26 mouse cellular contexts compared by ENCODE assay signal in the genomic region with DNA sequence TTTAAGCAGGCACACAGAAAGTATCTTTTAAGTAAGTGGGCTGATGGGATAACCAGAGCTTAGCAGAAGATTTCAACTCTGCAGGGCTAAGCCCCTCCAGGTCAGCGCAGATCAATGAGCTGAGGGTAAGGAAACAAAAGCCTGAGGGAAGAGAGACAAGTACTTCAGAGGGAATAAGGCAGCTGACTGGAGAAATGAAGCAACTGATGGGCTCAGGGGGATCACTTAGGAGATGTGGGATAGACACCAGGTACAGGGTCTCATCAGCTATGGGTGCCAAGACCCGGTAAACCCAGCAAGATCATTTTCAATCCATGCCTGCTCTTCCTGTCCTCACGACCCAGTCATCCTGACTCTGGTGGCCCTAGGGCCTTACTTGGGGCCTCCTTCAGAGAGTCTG.
DNase-seq lines count a peak whose midpoint lies in the region; ATAC-seq and TF ChIP-seq lines count a peak whose summit lies in the region.
"Had no signal": no experiment of that assay in that cellular context is flagged by ENCODE, and none has a peak within 500 bp of the region (broad histone marks: within the 10 kb centered on the region; RNA-seq: fewer than 3 reads in every experiment).

No protein-coding gene starts in this region.

- no peaks in the 10 kb centered on the region for H3K27me3 ChIP-seq in forebrain, embryonic 13.5 days
- no peaks in the 10 kb centered on the region for H3K27me3 ChIP-seq in forebrain, embryonic 14.5 days (replicated peaks; ENCODE audit: control insufficient read depth, insufficient read depth, low read length)
- H3K27me3 ChIP-seq in midbrain, embryonic 11.5 days (ENCODE audit: control insufficient read depth, insufficient read depth, low read length) = no peaks in the 10 kb centered on the region
- no peaks in the 10 kb centered on the region for H3K27me3 ChIP-seq in midbrain, embryonic 15.5 days (replicated peaks)
- H3K27me3 ChIP-seq: embryonic facial prominence, embryonic 13.5 days; hindbrain, embryonic 12.5 days; kidney, embryonic 15.5 days; limb, embryonic 15.5 days; liver, embryonic 13.5 days; neural tube, embryonic 13.5 days had no signal

- peaks cover 6% of the 10 kb centered on the region; the same call in 1 of the 2 replicates for H3K4me1 ChIP-seq in forebrain, embryonic 13.5 days
- no peaks in the 10 kb centered on the region for H3K4me1 ChIP-seq in forebrain, embryonic 14.5 days (ENCODE audit: control insufficient read depth, insufficient read depth, low read length)
- H3K4me1 ChIP-seq in midbrain, embryonic 11.5 days (ENCODE audit: control insufficient read depth, insufficient read depth, low read length) = peaks cover 6% of the 10 kb centered on the region
- peaks cover 10% of the 10 kb centered on the region for H3K4me1 ChIP-seq in midbrain, embryonic 15.5 days
- H3K4me1 ChIP-seq: kidney, embryonic 15.5 days; limb, embryonic 10.5 days; liver, embryonic 13.5 days had no signal

- H3K9ac ChIP-seq in forebrain, embryonic 13.5 days = no peak overlapping the region
- no peak overlapping the region for H3K9ac ChIP-seq in forebrain, embryonic 14.5 days (ENCODE audit: low read length)
- H3K9ac ChIP-seq in midbrain, embryonic 11.5 days (ENCODE audit: low read length) = no peak overlapping the region
- no peak overlapping the region for H3K9ac ChIP-seq in midbrain, embryonic 15.5 days
- H3K9ac ChIP-seq: embryonic facial prominence, embryonic 13.5 days; hindbrain, embryonic 12.5 days; kidney, embryonic 15.5 days; limb, embryonic 15.5 days; liver, embryonic 13.5 days; neural tube, embryonic 13.5 days had no signal

- WGBS in forebrain, embryonic 13.5 days = 62% methylated on average over 3 of the region's 3 CpGs
- WGBS in forebrain, embryonic 14.5 days = 61% methylated on average over 3 of the region's 3 CpGs
- WGBS in midbrain, embryonic 11.5 days = 33% methylated on average over 3 of the region's 3 CpGs
- WGBS in midbrain, embryonic 15.5 days = 28% methylated on average over 3 of the region's 3 CpGs

- no peak overlapping the region for H3K4me3 ChIP-seq in forebrain, embryonic 13.5 days
- H3K4me3 ChIP-seq in forebrain, embryonic 14.5 days (ENCODE audit: low read depth, low read length) = no peak overlapping the region
- no peak overlapping the region for H3K4me3 ChIP-seq in layer of hippocampus, adult 2 months
- H3K4me3 ChIP-seq in midbrain, embryonic 11.5 days (ENCODE audit: low read depth, low read length) = no peak overlapping the region
- H3K4me3 ChIP-seq in midbrain, embryonic 15.5 days = no peak overlapping the region
- H3K4me3 ChIP-seq: embryonic facial prominence, embryonic 13.5 days; hindbrain, embryonic 12.5 days; kidney, embryonic 15.5 days; limb, embryonic 10.5 days; limb, embryonic 15.5 days; liver, embryonic 13.5 days; neural tube, embryonic 13.5 days had no signal

- no peak for TF ChIP-seq CTCF in layer of hippocampus, adult 2 months (conservative IDR thresholded peaks at IDR 0.05)

- no peaks in the 10 kb centered on the region for H3K9me3 ChIP-seq in forebrain, embryonic 13.5 days (replicated peaks)
- H3K9me3 ChIP-seq in forebrain, embryonic 14.5 days (replicated peaks; ENCODE audit: control insufficient read depth, low read length) = no peaks in the 10 kb centered on the region
- H3K9me3 ChIP-seq in midbrain, embryonic 11.5 days (ENCODE audit: control insufficient read depth, low read length) = no peaks in the 10 kb centered on the region
- no peaks in the 10 kb centered on the region for H3K9me3 ChIP-seq in midbrain, embryonic 15.5 days
- H3K9me3 ChIP-seq: embryonic facial prominence, embryonic 13.5 days; hindbrain, embryonic 12.5 days; kidney, embryonic 15.5 days; limb, embryonic 10.5 days; limb, embryonic 15.5 days; liver, embryonic 13.5 days; neural tube, embryonic 13.5 days had no signal

- ATAC-seq in forebrain, embryonic 13.5 days = 0 out of 2 replicates have a peak, but pooled peaks have one; percentile 31
- ATAC-seq in forebrain, embryonic 14.5 days = no peak
- peak; percentile 30; the same call in 1 of the 2 replicates for ATAC-seq in midbrain, embryonic 11.5 days (ENCODE audit: low FRiP score)
- ATAC-seq in midbrain, embryonic 15.5 days (replicated peaks) = no peak; the same call in 1 of the 2 replicates
- ATAC-seq: CD4-positive, CD25-positive, alpha-beta regulatory T cell, adult 4 months; inflammation-experienced regulatory T-cells, adult 6 months had no signal

- DNase-seq in forebrain, embryonic 14.5 days (ENCODE audit: low spot score) = no peak
- no peak for DNase-seq in layer of hippocampus, adult 2 months (ENCODE audit: low spot score in 2 of 2)
- DNase-seq in layer of hippocampus, adult 18-20 months (ENCODE audit: low spot score in 2 of 2) = no peak
- DNase-seq in midbrain, embryonic 11.5 days (ENCODE audit: low spot score, missing footprints) = no peak
- no peak for DNase-seq in lung, adult 18-20 months
- DNase-seq: adrenal gland, postnatal 25 days; cerebellum, adult 18-20 months; gastrocnemius, postnatal 10 days; heart, postnatal 14 days; kidney, adult 11 months; kidney, postnatal 25 days; liver, embryonic 13.5 days; lung, adult 2 months; lung, postnatal 10 days; thymus, adult 2 months had no signal

- H3K36me3 ChIP-seq in forebrain, embryonic 13.5 days (ENCODE audit: poor library complexity, severe bottlenecking) = no peaks in the 10 kb centered on the region
- no peaks in the 10 kb centered on the region for H3K36me3 ChIP-seq in forebrain, embryonic 14.5 days (ENCODE audit: control insufficient read depth, insufficient read depth, low read length)
- no peaks in the 10 kb centered on the region for H3K36me3 ChIP-seq in midbrain, embryonic 11.5 days (ENCODE audit: control insufficient read depth, insufficient read depth, low read length)
- no peaks in the 10 kb centered on the region for H3K36me3 ChIP-seq in midbrain, embryonic 15.5 days (replicated peaks)
- H3K36me3 ChIP-seq: embryonic facial prominence, embryonic 13.5 days; hindbrain, embryonic 12.5 days; kidney, embryonic 15.5 days; limb, embryonic 10.5 days; limb, embryonic 15.5 days; liver, embryonic 13.5 days; neural tube, embryonic 13.5 days had no signal

- no peak overlapping the region for H3K27ac ChIP-seq in forebrain, embryonic 13.5 days
- H3K27ac ChIP-seq in forebrain, embryonic 14.5 days (ENCODE audit: low read depth, low read length) = no peak overlapping the region
- peak overlapping the region; percentile 41; the same call in 1 of the 2 replicates for H3K27ac ChIP-seq in layer of hippocampus, adult 2 months
- H3K27ac ChIP-seq in midbrain, embryonic 11.5 days (ENCODE audit: low read depth, low read length) = no peak overlapping the region
- H3K27ac ChIP-seq in midbrain, embryonic 15.5 days = peak overlapping the region; percentile 60
- H3K27ac ChIP-seq: embryonic facial prominence, embryonic 13.5 days; hindbrain, embryonic 12.5 days; kidney, embryonic 15.5 days; limb, embryonic 10.5 days; limb, embryonic 15.5 days; liver, embryonic 13.5 days; macrophage; neural tube, embryonic 13.5 days had no signal

- no peak overlapping the region for H3K4me2 ChIP-seq in forebrain, embryonic 13.5 days
- no peak overlapping the region for H3K4me2 ChIP-seq in forebrain, embryonic 14.5 days (ENCODE audit: low read length)
- no peak overlapping the region for H3K4me2 ChIP-seq in midbrain, embryonic 11.5 days
- no peak overlapping the region for H3K4me2 ChIP-seq in midbrain, embryonic 15.5 days
- H3K4me2 ChIP-seq: embryonic facial prominence, embryonic 13.5 days; hindbrain, embryonic 12.5 days; kidney, embryonic 15.5 days; limb, embryonic 15.5 days; liver, embryonic 13.5 days; neural tube, embryonic 13.5 days had no signal

Comparison
In these comparisons a context has a peak if more than half of its experiments do, and no peak if none do; other contexts are left out.
1. ATAC-seq: peak in forebrain, embryonic 13.5 days (single experiment) and midbrain, embryonic 11.5 days (single experiment); none in forebrain, embryonic 14.5 days (single experiment) and midbrain, embryonic 15.5 days (single experiment).
2. H3K27ac ChIP-seq: peak in layer of hippocampus, adult 2 months (single experiment) and midbrain, embryonic 15.5 days (single experiment); none in forebrain, embryonic 13.5 days (single experiment), forebrain, embryonic 14.5 days (single experiment) and midbrain, embryonic 11.5 days (single experiment).